Mouse (Mus musculus) liver, embryonic 12.5 days (tissue): ENCODE results near the gene Mrpl48. TPM values are rescaled to one million over a fixed set of nuclear protein-coding genes. Genes with fewer than 3 reads are reported as not detected.

Source experiments
- ATAC-seq: fragments of 200-750 bp; cut with Nextera tagmentation; 2 replicates; pipeline ENCODE4 v1.8.0; 2017; ENCODE audit warnings: moderate number of reproducible peaks, mild to moderate bottlenecking, moderate library complexity
- H3K27ac ChIP-seq: fragments of 300-500 bp; sonication (generic); 2 replicates; pipeline ENCODE4 v1.5.1; 2016; ENCODE audit warnings: mild to moderate bottlenecking
- H3K27me3 ChIP-seq: fragments of 300-500 bp; sonication (generic); replicated peaks from 2 replicates; pipeline ENCODE4 v1.6.1; 2016; ENCODE audit warnings: mild to moderate bottlenecking, moderate library complexity
- H3K36me3 ChIP-seq: fragments of 300-500 bp; sonication (generic); 2 replicates; pipeline ENCODE4 v1.6.1; 2016; ENCODE audit warnings: mild to moderate bottlenecking, moderate library complexity
- H3K4me1 ChIP-seq: fragments of 300-500 bp; sonication (generic); 2 replicates; pipeline ENCODE4 v1.6.1; 2016
- H3K4me2 ChIP-seq: fragments of 300-500 bp; sonication (generic); 2 replicates; pipeline ENCODE4 v1.6.1; 2016; ENCODE audit warnings: mild to moderate bottlenecking, moderate library complexity
- H3K4me3 ChIP-seq: fragments of 300-500 bp; sonication (generic); 2 replicates; pipeline ENCODE4 v1.5.1; 2016; ENCODE audit warnings: mild to moderate bottlenecking, moderate library complexity
- H3K9ac ChIP-seq: fragments of 300-500 bp; sonication (generic); 2 replicates; pipeline ENCODE4 v1.6.1; 2016; ENCODE audit warnings: mild to moderate bottlenecking, moderate library complexity
- H3K9me3 ChIP-seq: fragments of 300-500 bp; sonication (generic); replicated peaks from 2 replicates; pipeline ENCODE4 v1.6.1; 2016; ENCODE audit warnings: mild to moderate bottlenecking, moderate library complexity
- WGBS: fragments of 180-500 bp; shearing (Covaris S2); methylation state at CpG from one replicate; pipeline ENCODE4 v1.1.7; 2016; ENCODE audit not compliant: insufficient replicate concordance; 5-methylcytosine and 5-hydroxymethylcytosine counted together
- polyA plus RNA-seq: library from polyadenylated mRNA; unstranded; fragments of >200 nt; fragmentation: Nextera tagmentation; extraction: Ambion mirVana; gene quantifications from 2 replicates; pipeline ENCODE4 v1.2.1, GENCODE M21; 2016

Gene Mrpl48
- 53.2 and 56.3 TPM in 2 replicates for polyA plus RNA-seq

DNA sequence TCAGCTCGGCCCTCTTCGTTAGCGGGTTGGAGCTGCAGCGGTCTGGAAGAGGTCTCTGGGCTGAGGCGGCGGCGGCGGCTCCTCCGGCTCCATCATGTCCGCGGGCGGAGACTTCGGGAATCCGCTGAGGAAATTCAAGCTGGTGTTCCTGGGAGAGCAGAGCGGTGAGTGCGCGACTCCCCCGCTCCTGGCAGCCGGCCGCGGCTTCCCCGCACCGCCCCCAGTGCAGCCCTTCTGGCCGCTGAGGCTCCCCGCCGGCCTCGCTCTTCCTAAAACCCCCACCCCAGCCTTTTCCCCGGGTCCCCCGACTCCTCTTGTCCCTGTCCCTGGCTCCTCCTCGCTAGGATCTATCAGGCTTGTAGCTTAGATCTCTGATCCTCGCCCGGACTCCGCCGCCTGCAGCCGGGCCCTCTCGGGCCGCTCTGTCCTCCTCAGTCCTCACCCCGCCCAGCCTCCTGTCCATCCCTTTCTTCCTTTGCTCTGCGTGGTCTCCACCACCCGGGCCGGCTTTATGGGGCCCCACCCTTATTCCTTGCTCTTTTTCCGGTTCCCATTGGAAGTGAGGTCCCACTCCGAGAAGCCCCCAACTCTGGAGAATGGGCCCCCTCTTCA is at the start of gene Mrpl48:
Mrpl48 (minus strand) TSS at position 172 of the 612 bp plus-strand sequence.
- Histone ChIP-seq H3K4me2 (peak within 1 kb of the TSS; percentile 77), H3K9ac (peak within 1 kb of the TSS; percentile 99), H3K36me3 (no peaks in the 10 kb centered on the region), H3K4me3 (peak within 1 kb of the TSS; percentile 98), H3K9me3 (no peaks in the 10 kb centered on the region), H3K27ac (peak within 1 kb of the TSS; percentile 100), H3K4me1 (peaks cover 22% of the 10 kb centered on the region), H3K27me3 (0 out of 2 replicates have a peak, but pooled peaks cover 8% of the 10 kb centered on the region)
- 1% methylated on average over 43 of the region's 43 CpGs for WGBS
- ATAC-seq, result peak; percentile 28

DNA sequence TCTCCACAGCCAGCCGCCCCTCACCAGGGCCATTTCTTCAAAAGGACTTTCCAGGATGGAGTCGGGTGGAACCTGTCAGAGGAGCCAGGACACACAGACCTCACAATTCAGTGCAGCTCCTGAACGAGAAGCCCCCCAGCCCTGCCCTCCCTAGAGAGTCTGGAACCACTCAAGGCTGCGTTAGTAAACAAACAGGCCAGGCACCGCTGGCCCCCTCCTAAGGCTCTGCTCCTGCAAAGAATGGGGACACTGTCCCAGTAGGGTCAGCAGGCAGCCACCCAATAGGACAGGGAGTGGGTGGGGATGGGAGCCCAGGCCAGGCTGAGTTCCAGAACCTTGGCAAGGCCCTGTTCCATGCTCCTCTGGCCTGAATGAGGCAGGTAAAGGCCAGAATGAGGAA is 48.6 kb upstream of the Mrpl48 start:
- Histone ChIP-seq H3K27ac (no peak overlapping the region), H3K9me3 (no peaks in the 10 kb centered on the region), H3K4me1 (0 out of 2 replicates have a peak, but pooled peaks cover 5% of the 10 kb centered on the region), H3K4me2 (no peak overlapping the region), H3K9ac (no peak overlapping the region), H3K36me3 (no peaks in the 10 kb centered on the region), H3K4me3 (no peak overlapping the region), H3K27me3 (peaks cover 5% of the 10 kb centered on the region; the same call in 1 of the 2 replicates)
- ATAC-seq, result no peak
- WGBS, result 61% methylated on average over 5 of the region's 5 CpGs

DNA sequence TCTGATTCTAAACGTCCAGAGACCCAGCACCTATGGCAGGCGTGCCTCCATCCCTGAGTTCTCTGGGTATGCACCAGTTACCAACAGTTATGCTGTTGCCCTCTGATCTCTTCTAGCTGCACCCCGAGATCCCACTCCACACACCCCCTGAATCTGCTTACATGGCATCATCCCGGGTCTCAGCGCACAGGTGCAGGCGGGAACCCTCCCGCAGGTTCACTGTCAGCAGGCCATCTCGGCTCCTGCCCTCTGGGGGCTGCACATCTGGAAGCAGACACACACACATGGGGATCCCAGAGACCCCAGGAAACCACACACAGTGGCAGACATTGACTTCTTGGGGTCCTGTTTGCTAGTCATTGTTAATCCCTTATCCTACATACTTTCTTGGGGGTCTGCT is 46.3 kb upstream of the Mrpl48 start:
- no peak overlapping the region for H3K4me2 ChIP-seq
- H3K36me3 ChIP-seq, result no peaks in the 10 kb centered on the region
- no peak overlapping the region for H3K4me3 ChIP-seq
- no peaks in the 10 kb centered on the region for H3K27me3 ChIP-seq
- no peak overlapping the region for H3K27ac ChIP-seq
- no peak for ATAC-seq
- no peaks in the 10 kb centered on the region for H3K9me3 ChIP-seq
- H3K4me1 ChIP-seq, result peaks cover 9% of the 10 kb centered on the region; the same call in 1 of the 2 replicates
- 73% methylated on average over 8 of the region's 8 CpGs for whole genome bisulfite sequencing
- no peak overlapping the region for H3K9ac ChIP-seq

DNA sequence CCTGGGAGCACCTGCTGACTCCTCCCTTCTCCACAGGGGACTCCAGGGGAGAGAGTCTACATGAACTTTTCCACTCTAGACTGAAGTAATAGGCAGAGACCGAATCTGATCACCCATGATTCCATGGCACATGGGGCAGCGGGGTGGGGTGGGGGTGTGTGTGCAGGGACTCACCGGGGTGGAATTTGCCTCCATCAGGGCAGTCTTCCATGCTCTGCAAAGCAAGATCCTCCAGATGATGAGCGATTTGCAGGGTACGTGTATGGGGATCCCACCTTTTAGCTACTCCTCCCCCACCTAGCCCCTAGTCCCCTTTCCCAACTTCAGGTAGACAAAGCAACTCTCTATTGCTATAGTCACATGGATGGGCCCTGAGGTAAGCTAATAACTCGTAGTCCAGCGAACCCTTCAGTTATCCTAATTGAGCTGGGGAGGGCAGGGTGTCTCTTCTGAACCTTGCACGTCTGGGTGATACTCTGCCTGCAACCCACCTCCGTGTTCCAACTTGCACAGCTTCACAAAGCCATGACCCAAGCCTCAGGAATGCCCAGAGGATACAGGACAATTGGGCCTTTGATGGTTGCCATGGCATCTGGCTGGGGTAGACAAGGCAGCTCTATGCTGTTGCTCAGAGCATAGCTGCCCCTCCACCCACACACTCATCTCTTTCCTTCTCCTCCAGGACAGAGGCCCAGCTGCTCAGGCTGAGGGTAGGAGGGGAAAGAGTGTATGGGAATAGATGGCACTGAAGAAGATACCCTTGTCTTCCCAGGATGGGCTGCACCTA is 45.6 kb upstream of the Mrpl48 start:
- Histone ChIP-seq H3K4me1 (peaks cover 9% of the 10 kb centered on the region; the same call in 1 of the 2 replicates), H3K9ac (no peak overlapping the region), H3K4me2 (no peak overlapping the region), H3K27ac (no peak overlapping the region), H3K27me3 (no peaks in the 10 kb centered on the region), H3K4me3 (no peak overlapping the region), H3K36me3 (no peaks in the 10 kb centered on the region), H3K9me3 (no peaks in the 10 kb centered on the region)
- 75% methylated on average over 9 of the region's 9 CpGs for WGBS
- ATAC-seq, result no peak

DNA sequence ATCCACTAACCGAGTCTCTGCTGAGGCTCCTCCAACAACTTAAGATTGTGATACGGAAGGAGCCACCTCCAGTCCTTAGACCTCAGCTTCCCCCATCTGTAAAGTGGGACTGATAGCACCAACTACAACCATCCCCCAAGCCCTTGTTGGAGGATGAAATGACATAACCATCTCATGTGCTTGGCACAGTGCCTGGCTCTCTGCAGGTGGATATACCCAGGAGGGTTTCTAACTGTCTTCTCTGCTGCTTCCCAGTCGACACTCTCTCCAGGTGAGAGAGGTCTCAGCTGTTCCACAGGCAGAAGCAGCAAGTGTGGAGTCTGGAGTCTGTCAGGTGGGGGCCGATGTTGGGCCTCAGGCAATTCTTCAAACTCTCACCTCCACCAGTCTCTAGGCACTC is 42.9 kb upstream of the Mrpl48 start:
- Histone ChIP-seq H3K4me2 (no peak overlapping the region), H3K9me3 (no peaks in the 10 kb centered on the region), H3K27ac (no peak overlapping the region), H3K27me3 (no peaks in the 10 kb centered on the region), H3K4me3 (no peak overlapping the region), H3K9ac (no peak overlapping the region), H3K36me3 (no peaks in the 10 kb centered on the region), H3K4me1 (peaks cover 18% of the 10 kb centered on the region)
- 42% methylated on average over 4 of the region's 4 CpGs for WGBS
- no peak for ATAC-seq

GRCm38 (mm10) chr7:100650421-100650820 is 42.3 kb upstream of the Mrpl48 start:
- no peak overlapping the region for H3K9ac ChIP-seq
- H3K4me1 ChIP-seq, result peaks cover 20% of the 10 kb centered on the region
- no peaks in the 10 kb centered on the region for H3K36me3 ChIP-seq
- H3K9me3 ChIP-seq, result no peaks in the 10 kb centered on the region
- H3K4me2 ChIP-seq, result no peak overlapping the region
- no peak overlapping the region for H3K27ac ChIP-seq
- H3K4me3 ChIP-seq, result no peak overlapping the region
- no peak for ATAC-seq
- 76% methylated on average over 6 of the region's 6 CpGs for WGBS
- H3K27me3 ChIP-seq, result no peaks in the 10 kb centered on the region

DNA sequence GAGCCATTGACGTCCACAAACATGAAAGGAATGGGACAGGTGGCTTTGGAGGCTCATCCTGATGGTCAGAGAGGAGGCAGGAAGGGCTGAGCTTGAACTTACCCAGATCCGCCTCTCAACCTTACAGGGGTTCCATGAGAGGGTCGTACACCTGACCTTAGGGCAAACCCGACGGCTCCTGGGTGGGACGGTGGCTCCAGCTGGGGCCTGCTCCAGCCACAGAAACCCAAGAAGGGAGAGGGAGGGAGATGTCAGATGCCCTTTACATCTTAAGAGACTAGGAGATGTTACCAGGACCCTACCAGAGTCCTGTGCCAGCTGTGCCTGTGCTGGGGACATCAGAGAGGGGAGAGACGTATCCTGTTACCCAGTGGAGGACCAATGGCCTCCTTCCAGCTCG is 41.7 kb upstream of the Mrpl48 start:
- Histone ChIP-seq H3K27me3 (no peaks in the 10 kb centered on the region), H3K4me3 (no peak overlapping the region), H3K36me3 (no peaks in the 10 kb centered on the region), H3K9me3 (no peaks in the 10 kb centered on the region), H3K4me2 (no peak overlapping the region), H3K4me1 (peaks cover 26% of the 10 kb centered on the region), H3K27ac (no peak overlapping the region), H3K9ac (no peak overlapping the region)
- WGBS, result 67% methylated on average over 8 of the region's 8 CpGs
- no peak for ATAC-seq

- Histone ChIP-seq H3K4me1 (peaks cover 29% of the 10 kb centered on the region), H3K4me2 (no peak overlapping the region), H3K9me3 (no peaks in the 10 kb centered on the region), H3K27me3 (no peaks in the 10 kb centered on the region), H3K36me3 (no peaks in the 10 kb centered on the region), H3K27ac (no peak overlapping the region), H3K9ac (no peak overlapping the region), H3K4me3 (no peak overlapping the region)
- WGBS, result 62% methylated on average over 4 of the region's 4 CpGs
- no peak for ATAC-seq
Measured at GRCm38 (mm10) chr7:100649095-100649494, 41.0 kb upstream of the Mrpl48 start.

GRCm38 (mm10) chr7:100645147-100645546 is 37.0 kb upstream of the Mrpl48 start:
- H3K4me2 ChIP-seq, result no peak overlapping the region
- H3K36me3 ChIP-seq, result peaks cover 24% of the 10 kb centered on the region; the same call in 1 of the 2 replicates
- peaks cover 27% of the 10 kb centered on the region for H3K4me1 ChIP-seq
- no peaks in the 10 kb centered on the region for H3K9me3 ChIP-seq
- no peak overlapping the region for H3K9ac ChIP-seq
- no peak overlapping the region for H3K4me3 ChIP-seq
- ATAC-seq, result peak; percentile 53
- H3K27me3 ChIP-seq, result no peaks in the 10 kb centered on the region
- no peak overlapping the region for H3K27ac ChIP-seq
- WGBS, result 29% methylated on average over 3 of the region's 3 CpGs

DNA sequence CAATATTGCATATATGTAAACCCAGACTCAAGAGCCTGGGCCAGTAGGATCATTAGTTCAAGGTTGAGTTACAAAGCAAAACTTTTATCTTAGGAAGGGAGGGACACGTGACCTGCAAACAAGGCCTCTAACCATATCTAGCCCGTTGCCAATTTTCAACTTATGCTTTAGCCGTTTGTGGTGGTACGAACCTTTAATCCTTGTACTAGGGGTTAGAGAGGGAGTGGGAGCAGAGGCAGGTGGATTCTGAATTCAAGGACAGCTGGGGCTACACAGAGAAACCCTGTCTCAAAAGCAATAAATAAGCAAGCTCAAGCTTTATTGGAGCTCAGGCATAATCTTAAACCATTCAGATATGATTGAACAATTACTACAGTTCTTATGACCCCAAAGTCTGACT is 34.3 kb upstream of the Mrpl48 start:
- H3K4me2 ChIP-seq, result no peak overlapping the region
- H3K27me3 ChIP-seq, result no peaks in the 10 kb centered on the region
- no peak overlapping the region for H3K4me3 ChIP-seq
- no peak overlapping the region for H3K9ac ChIP-seq
- ATAC-seq, result no peak
- H3K4me1 ChIP-seq, result peaks cover 24% of the 10 kb centered on the region
- peaks cover 36% of the 10 kb centered on the region for H3K36me3 ChIP-seq
- H3K9me3 ChIP-seq, result no peaks in the 10 kb centered on the region
- 72% methylated on average over 4 of the region's 4 CpGs for WGBS
- H3K27ac ChIP-seq, result no peak overlapping the region

DNA sequence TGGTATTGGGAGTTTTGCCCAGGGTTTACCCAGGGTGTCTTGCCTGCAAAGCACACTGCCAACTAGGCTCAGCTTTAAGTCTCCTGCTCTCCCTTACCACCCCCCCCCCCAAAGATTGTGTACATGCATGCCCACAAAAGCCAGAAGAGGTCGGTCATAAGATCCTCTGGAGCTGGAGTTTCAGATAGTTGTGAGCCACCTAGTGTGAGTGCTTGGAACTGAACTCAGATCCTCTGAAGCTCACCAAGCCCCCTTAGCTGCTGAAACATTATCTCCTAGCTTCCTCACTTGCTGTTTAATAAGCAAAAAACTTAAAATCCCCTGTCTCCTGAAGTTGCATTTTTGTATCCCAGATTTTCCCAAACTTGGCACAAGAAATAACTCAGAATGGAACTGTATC is 29.6 kb upstream of the Mrpl48 start:
- H3K4me3 ChIP-seq, result no peak overlapping the region
- no peak overlapping the region for H3K27ac ChIP-seq
- no peak overlapping the region for H3K9ac ChIP-seq
- no peaks in the 10 kb centered on the region for H3K9me3 ChIP-seq
- H3K36me3 ChIP-seq, result peaks cover 53% of the 10 kb centered on the region
- no peaks in the 10 kb centered on the region for H3K27me3 ChIP-seq
- 13% methylated on average over 1 of the region's 1 CpGs for WGBS
- no peak for ATAC-seq
- H3K4me2 ChIP-seq, result no peak overlapping the region
- no peaks in the 10 kb centered on the region for H3K4me1 ChIP-seq

GRCm38 (mm10) chr7:100624538-100624937 is 16.4 kb upstream of the Mrpl48 start:
- H3K4me1 ChIP-seq, result peaks cover 26% of the 10 kb centered on the region
- H3K9me3 ChIP-seq, result no peaks in the 10 kb centered on the region
- no peak overlapping the region for H3K9ac ChIP-seq
- ATAC-seq, result no peak
- no peak overlapping the region for H3K4me3 ChIP-seq
- no peak overlapping the region for H3K4me2 ChIP-seq
- WGBS, result 73% methylated on average over 3 of the region's 3 CpGs
- H3K27ac ChIP-seq, result no peak overlapping the region
- peaks cover 17% of the 10 kb centered on the region for H3K36me3 ChIP-seq
- H3K27me3 ChIP-seq, result no peaks in the 10 kb centered on the region
